In genomic region chr5:107611224-107611623, GRCm38 (mm10) we compare ENCODE assay signal across 8 mouse cellular contexts. TPM values are rescaled to one million over a fixed set of nuclear protein-coding genes. Genes with fewer than 3 reads are reported as not detected.
DNase-seq lines count a peak whose midpoint lies in the region; ATAC-seq and TF ChIP-seq lines count a peak whose summit lies in the region.

No protein-coding gene starts in this region.

- peaks cover 60% of the 10 kb centered on the region for H3K36me3 ChIP-seq in G1E (replicated peaks)

- ATAC-seq in G1E (ENCODE audit: extremely low read depth, insufficient number of reproducible peaks, low FRiP score, poor library complexity, severe bottlenecking), result peak; percentile 54; the same call in 1 of the 2 replicates

- no peaks in the 10 kb centered on the region for H3K9me3 ChIP-seq in G1E (replicated peaks)

- H3K4me1 ChIP-seq in G1E (ENCODE audit: insufficient read depth, low read depth, low read length), result no peaks in the 10 kb centered on the region; the same call in 1 of the 2 replicates

- peak; percentile 81 for TF ChIP-seq CTCF in G1E (IDR thresholded peaks at IDR 0.05; ENCODE audit: low read depth, low read length)

- no peak overlapping the region for H3K4me3 ChIP-seq in G1E (ENCODE audit: low read depth, low read length)

- 5% methylated on average over 2 of the region's 2 CpGs for WGBS in large intestine, adult 2 months

- DNase-seq in G1E (ENCODE audit: low spot score), result no peak
- DNase-seq in adrenal gland, adult 8-10 months, result peak; percentile 29
- DNase-seq in embryo, embryonic 11 days, result peak; percentile 70
- DNase-seq in heart, adult 9 months (ENCODE audit: low spot score in 2 of 2), result peak; percentile 6 to 39
- DNase-seq in large intestine, adult 2 months (ENCODE audit: low read depth, low spot score), result peak; percentile 37
- DNase-seq in lung, postnatal 10 days, result peak; percentile 74
- DNase-seq in retina, postnatal 7 days (ENCODE audit: low read depth, low spot score), result peak; percentile 45
- peak; percentile 6 for DNase-seq in yolk sac, embryonic 10.5 days (ENCODE audit: low spot score)

- H3K27me3 ChIP-seq in G1E (ENCODE audit: insufficient read depth, low read length), result no peaks in the 10 kb centered on the region

RNA-seq across cellular contexts. Expression of gene Glmn, which starts 13.5 kb away (rescaled TPM):
- 25.3 and 29.9 TPM in 2 replicates for total RNA-seq in G1E (2014; fragmentation: Nextera tagmentation)
- total RNA-seq in G1E (2017), result 14.9 and 20.0 TPM in 2 replicates
- 0.50 and 0.87 TPM in 2 replicates for polyA plus RNA-seq in G1E (2012)
- total RNA-seq in adrenal gland, adult 8-10 months (2022), result 10 to 100 TPM in 3 of 4 experiments, 1 to 10 TPM in 1; 8.0 to 16.3 (median 11.5) TPM
- polyA plus RNA-seq in large intestine, adult 2 months (2012; rRNA removed), result 0.41 and 0.53 TPM in 2 replicates

RNA-seq across cellular contexts. Expression of gene Rpap2, which starts 14.1 kb away (rescaled TPM):
- total RNA-seq in G1E (2014; fragmentation: Nextera tagmentation), result 29.0 and 42.8 TPM in 2 replicates
- 29.6 and 35.0 TPM in 2 replicates for total RNA-seq in G1E (2017)
- polyA plus RNA-seq in G1E (2012), result 1.3 and 4.5 TPM in 2 replicates
- 10 to 100 TPM; 17.8 to 21.2 (median 19.9) TPM for total RNA-seq in adrenal gland, adult 8-10 months (2022)
- 1.6 and 1.9 TPM in 2 replicates for polyA plus RNA-seq in large intestine, adult 2 months (2012; rRNA removed)
